Mouse (Mus musculus): ENCODE measurements around the gene Rere. TPM values are rescaled to one million over a fixed set of nuclear protein-coding genes. Genes with fewer than 3 reads are reported as not detected.
A peak's percentile ranks its signal among the peaks of the same experiment; 100 is the strongest.

Rere gene
- total RNA-seq, 1 experiment = 21.7 TPM

GRCm38 (mm10) chr4:150312646-150313045 lies 31.2 kb downstream of the Rere start:
- in situ Hi-C loops (cut with MboI; ENCODE audit: low sequenced_read_pairs in 2 of 2, unreplicated experiment in 2 of 2) = no loop called here
- Histone ChIP-seq H3K4me1 (ENCODE audit: control insufficient read depth in 2 of 2, insufficient read depth in 2 of 2, low read length in 2 of 2, poor library complexity in 1 of 2) (0 out of 4 replicates have a peak, but pooled peaks cover 0 to 4% of the 10 kb centered on the region in 2 experiments), H3K9me3 (ENCODE audit: control insufficient read depth, insufficient read depth, low read depth, low read length) (no peaks in the 10 kb centered on the region), H3K27ac (ENCODE audit: insufficient read depth, low read depth, low read length, poor library complexity, severe bottlenecking) (no peak overlapping the region), H3K4me3 (ENCODE audit: insufficient read depth in 1 of 2, low read depth in 1 of 2, low read length in 2 of 2, poor library complexity in 1 of 2, severe bottlenecking in 1 of 2) (no peak overlapping the region), H3K9ac (ENCODE audit: insufficient read depth, low read depth, low read length, poor library complexity, severe bottlenecking) (no peak overlapping the region), H3K36me3 (ENCODE audit: control insufficient read depth, insufficient read depth, low read length, poor library complexity, severe bottlenecking) (no peaks in the 10 kb centered on the region)
- TF ChIP-seq MAFK (IDR thresholded peaks at IDR 0.05; ENCODE audit: insufficient read depth, low read depth, low read length) (no peak), HCFC1 (IDR thresholded peaks at IDR 0.05; ENCODE audit: borderline replicate concordance, insufficient read depth, low read length) (no peak), ZNF384 (IDR thresholded peaks at IDR 0.05; ENCODE audit: low read depth, low read length) (no peak), ZC3H11A (IDR thresholded peaks at IDR 0.05; ENCODE audit: borderline replicate concordance, low read depth, low read length) (no peak), CHD2 (IDR thresholded peaks at IDR 0.05; ENCODE audit: low read depth, low read length) (no peak)
- no peak for DNase-seq (ENCODE audit: low read depth, low spot score)

GRCm38 (mm10) chr4:150315301-150315700 lies 33.9 kb downstream of the Rere start:
- H3K36me3 ChIP-seq (ENCODE audit: control insufficient read depth, insufficient read depth, low read length, poor library complexity, severe bottlenecking) = no peaks in the 10 kb centered on the region; the same call in 1 of the 2 replicates
- peak overlapping the region; percentile 52 to 73 for H3K4me3 ChIP-seq (ENCODE audit: insufficient read depth in 1 of 2, low read depth in 1 of 2, low read length in 2 of 2, poor library complexity in 1 of 2, severe bottlenecking in 1 of 2)
- in situ Hi-C loops (cut with MboI; ENCODE audit: low sequenced_read_pairs in 2 of 2, unreplicated experiment in 2 of 2) = no loop called here
- DNase-seq (ENCODE audit: low read depth, low spot score) = no peak
- H3K9me3 ChIP-seq (ENCODE audit: control insufficient read depth, insufficient read depth, low read depth, low read length) = no peaks in the 10 kb centered on the region
- 0 out of 4 replicates have a peak, but pooled peaks cover 0 to 4% of the 10 kb centered on the region in 2 experiments for H3K4me1 ChIP-seq (ENCODE audit: control insufficient read depth in 2 of 2, insufficient read depth in 2 of 2, low read length in 2 of 2, poor library complexity in 1 of 2)
- peak overlapping the region; percentile 80 for H3K9ac ChIP-seq (ENCODE audit: insufficient read depth, low read depth, low read length, poor library complexity, severe bottlenecking)
- no peak overlapping the region for H3K27ac ChIP-seq (ENCODE audit: insufficient read depth, low read depth, low read length, poor library complexity, severe bottlenecking)
- TF ChIP-seq ZC3H11A (IDR thresholded peaks at IDR 0.05; ENCODE audit: borderline replicate concordance, low read depth, low read length) (no peak), HCFC1 (IDR thresholded peaks at IDR 0.05; ENCODE audit: borderline replicate concordance, insufficient read depth, low read length) (0 out of 2 replicates have a peak, but pooled peaks have one; percentile 52)

DNA sequence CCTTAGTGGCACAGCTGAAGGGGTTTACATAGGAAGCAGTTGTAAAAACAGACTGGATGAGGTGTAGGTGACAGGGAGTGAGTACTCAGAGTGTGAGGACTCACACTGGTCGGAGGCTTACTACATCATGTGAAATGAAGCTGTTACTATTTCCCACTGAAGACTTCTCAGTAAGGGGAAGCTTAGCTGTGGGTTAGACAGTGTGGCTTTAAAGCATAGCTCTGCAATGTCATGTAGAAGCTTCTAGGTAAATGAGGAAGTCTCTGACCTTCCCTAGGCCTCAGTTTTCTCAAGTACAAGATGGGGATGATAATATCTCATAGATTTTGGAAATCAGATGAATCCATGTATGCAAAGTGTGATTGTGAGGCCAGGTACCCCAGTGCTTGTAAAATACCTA lies 35.1 kb downstream of the Rere start:
- TF ChIP-seq ZC3H11A (IDR thresholded peaks at IDR 0.05; ENCODE audit: borderline replicate concordance, low read depth, low read length) (no peak), CHD2 (IDR thresholded peaks at IDR 0.05; ENCODE audit: low read depth, low read length) (no peak), HCFC1 (IDR thresholded peaks at IDR 0.05; ENCODE audit: borderline replicate concordance, insufficient read depth, low read length) (no peak), ZNF384 (IDR thresholded peaks at IDR 0.05; ENCODE audit: low read depth, low read length) (no peak), MAFK (IDR thresholded peaks at IDR 0.05; ENCODE audit: insufficient read depth, low read depth, low read length) (no peak)
- Histone ChIP-seq H3K9ac (ENCODE audit: insufficient read depth, low read depth, low read length, poor library complexity, severe bottlenecking) (no peak overlapping the region), H3K9me3 (ENCODE audit: control insufficient read depth, insufficient read depth, low read depth, low read length) (no peaks in the 10 kb centered on the region), H3K27ac (ENCODE audit: insufficient read depth, low read depth, low read length, poor library complexity, severe bottlenecking) (no peak overlapping the region), H3K4me3 (ENCODE audit: insufficient read depth in 1 of 2, low read depth in 1 of 2, low read length in 2 of 2, poor library complexity in 1 of 2, severe bottlenecking in 1 of 2) (no peak overlapping the region), H3K36me3 (ENCODE audit: control insufficient read depth, insufficient read depth, low read length, poor library complexity, severe bottlenecking) (no peaks in the 10 kb centered on the region; the same call in 1 of the 2 replicates), H3K4me1 (ENCODE audit: control insufficient read depth in 2 of 2, insufficient read depth in 2 of 2, low read length in 2 of 2, poor library complexity in 1 of 2) (0 out of 4 replicates have a peak, but pooled peaks cover 0 to 1% of the 10 kb centered on the region in 2 experiments)
- DNase-seq (ENCODE audit: low read depth, low spot score) = no peak
- in situ Hi-C loops (cut with MboI; ENCODE audit: low sequenced_read_pairs in 2 of 2, unreplicated experiment in 2 of 2) = no loop called here

- in situ Hi-C loops (cut with MboI; ENCODE audit: low sequenced_read_pairs in 2 of 2, unreplicated experiment in 2 of 2) = no loop called here
- H3K4me3 ChIP-seq (ENCODE audit: insufficient read depth in 1 of 2, low read depth in 1 of 2, low read length in 2 of 2, poor library complexity in 1 of 2, severe bottlenecking in 1 of 2) = no peak overlapping the region
- no peak for DNase-seq (ENCODE audit: low read depth, low spot score)
- H3K9me3 ChIP-seq (ENCODE audit: control insufficient read depth, insufficient read depth, low read depth, low read length) = no peaks in the 10 kb centered on the region
- no peaks in the 10 kb centered on the region for H3K4me1 ChIP-seq (ENCODE audit: control insufficient read depth in 2 of 2, insufficient read depth in 2 of 2, low read length in 2 of 2, poor library complexity in 1 of 2)
- TF ChIP-seq MAFK (IDR thresholded peaks at IDR 0.05; ENCODE audit: insufficient read depth, low read depth, low read length) (no peak), HCFC1 (IDR thresholded peaks at IDR 0.05; ENCODE audit: borderline replicate concordance, insufficient read depth, low read length) (no peak), ZNF384 (IDR thresholded peaks at IDR 0.05; ENCODE audit: low read depth, low read length) (no peak), ZC3H11A (IDR thresholded peaks at IDR 0.05; ENCODE audit: borderline replicate concordance, low read depth, low read length) (no peak), CHD2 (IDR thresholded peaks at IDR 0.05; ENCODE audit: low read depth, low read length) (no peak)
- H3K9ac ChIP-seq (ENCODE audit: insufficient read depth, low read depth, low read length, poor library complexity, severe bottlenecking) = no peak overlapping the region
- no peak overlapping the region for H3K27ac ChIP-seq (ENCODE audit: insufficient read depth, low read depth, low read length, poor library complexity, severe bottlenecking)
- peaks cover under 1% of the 10 kb centered on the region; the same call in 1 of the 2 replicates for H3K36me3 ChIP-seq (ENCODE audit: control insufficient read depth, insufficient read depth, low read length, poor library complexity, severe bottlenecking)
Measured at GRCm38 (mm10) chr4:150325046-150325801, 43.8 kb downstream of the Rere start.
